Mouse (Mus musculus) MEL-GATA-1-ER (cell line): ENCODE data around the gene Ace.
A peak's percentile ranks its signal among the peaks of the same experiment; 100 is the strongest.

Experiments used
- DNase-seq: peaks from one replicate; pipeline ENCODE4 v3.0.0-alpha.2; 2012; ENCODE audit warnings: low read depth; ENCODE audit errors: extremely low read depth

Gene Ace

DNA sequence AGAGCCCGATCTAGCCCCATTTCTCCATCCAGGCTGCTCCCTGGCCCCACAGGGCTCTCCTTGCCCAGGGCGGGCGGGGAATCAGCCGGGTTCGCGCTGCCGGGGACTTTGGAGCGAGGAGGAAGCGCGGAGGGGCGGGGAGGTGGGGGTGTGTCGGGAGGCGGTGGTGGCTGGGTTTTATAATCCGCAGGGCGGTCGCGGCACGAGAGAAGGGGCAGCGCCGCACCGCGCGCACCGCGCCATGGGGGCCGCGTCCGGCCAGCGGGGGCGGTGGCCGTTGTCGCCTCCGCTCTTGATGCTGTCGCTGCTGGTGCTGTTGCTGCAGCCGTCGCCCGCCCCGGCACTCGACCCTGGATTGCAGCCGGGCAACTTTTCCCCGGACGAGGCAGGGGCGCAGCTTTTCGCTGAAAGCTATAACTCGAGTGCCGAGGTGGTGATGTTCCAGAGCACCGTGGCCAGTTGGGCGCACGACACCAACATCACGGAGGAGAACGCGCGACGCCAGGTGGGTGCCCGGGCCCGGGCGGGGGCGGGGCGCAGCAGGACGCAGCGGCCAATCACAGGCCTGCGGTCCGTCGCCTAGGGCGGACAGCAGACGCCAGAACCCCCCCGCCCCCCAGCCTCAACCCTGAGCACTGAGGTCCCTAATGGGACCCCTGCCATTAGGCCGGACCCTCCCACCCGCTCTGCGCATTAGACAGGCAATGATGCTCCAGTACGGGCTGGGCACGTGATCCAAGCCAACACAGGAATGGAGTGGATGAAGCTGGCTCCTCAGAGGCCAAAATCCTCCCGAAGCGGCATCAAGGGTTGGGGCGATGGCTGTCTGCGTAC lies at the start of gene Ace:
TSS of gene Ace (plus strand) at position 205 of the 834 bp plus-strand sequence.
- no peak for DNase-seq

DNA sequence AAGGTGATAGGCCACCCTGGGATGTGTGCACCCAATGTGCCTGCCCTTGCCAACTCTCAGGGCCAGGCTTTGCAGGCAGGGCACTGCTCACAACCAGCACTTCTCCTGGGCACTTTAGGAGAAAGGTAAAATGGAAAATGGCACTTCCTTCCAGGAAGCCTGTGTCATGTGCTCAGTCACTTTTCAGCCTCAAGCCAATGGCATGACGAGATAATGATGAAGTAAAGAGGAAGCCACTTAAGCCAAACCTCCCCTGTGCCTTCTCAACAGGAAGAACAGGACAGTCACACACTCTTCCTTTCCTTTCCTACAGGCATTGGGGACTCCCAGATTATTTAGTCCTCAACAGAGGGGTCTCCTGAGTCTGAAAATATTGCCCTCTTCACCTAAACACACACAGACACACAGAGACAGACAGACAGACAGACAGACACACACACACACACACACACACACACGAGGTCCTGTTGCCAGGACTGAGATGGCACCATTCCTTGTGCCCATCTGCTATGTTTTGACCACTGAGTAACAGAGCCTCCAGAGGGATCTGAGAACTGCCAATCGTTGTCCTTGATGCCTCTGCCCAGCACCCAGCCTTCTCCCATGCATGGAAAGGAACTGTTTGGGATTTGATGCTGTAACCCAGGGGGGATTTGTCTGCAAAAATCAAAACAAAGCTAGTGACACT lies 47.5 kb upstream of the Ace start:
- DNase-seq, result no peak

DNA sequence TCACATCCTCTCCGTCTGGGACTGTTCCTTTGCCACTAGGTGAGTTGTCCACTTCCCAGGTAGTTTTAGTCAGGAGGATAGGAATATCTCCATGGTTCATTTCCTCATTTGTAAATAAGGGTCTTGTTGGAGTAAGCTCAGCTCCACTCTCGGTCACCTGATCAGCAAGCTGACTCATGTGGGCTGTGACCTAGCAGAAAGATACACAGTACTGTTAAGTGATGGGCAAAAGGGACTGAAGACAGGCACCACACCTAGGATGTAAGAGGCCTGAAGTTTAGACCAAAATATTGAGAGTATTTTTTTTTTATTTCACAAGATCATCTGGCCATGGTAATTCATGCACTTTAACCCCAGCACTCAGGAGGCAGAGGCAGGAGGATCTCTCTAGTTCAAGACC lies 46.9 kb upstream of the Ace start:
- DNase-seq, result no peak

DNA sequence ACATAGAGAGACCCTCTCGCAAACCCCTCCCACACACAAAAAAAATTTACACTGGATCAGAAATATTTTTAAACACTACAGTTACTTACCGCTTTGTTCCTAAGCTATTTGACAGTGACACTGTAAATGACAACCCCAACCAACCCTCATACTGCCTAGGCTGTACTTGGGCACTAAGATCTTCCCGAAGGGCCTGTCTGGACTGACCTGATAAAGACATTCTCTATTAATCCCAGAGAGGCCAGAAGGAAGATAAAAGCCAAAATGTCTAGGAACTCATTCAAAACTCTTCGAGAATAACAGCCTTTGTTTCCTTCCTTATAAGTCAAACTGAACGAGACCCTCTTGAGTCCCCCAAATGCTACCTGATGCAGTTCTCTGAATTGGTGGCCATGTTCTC lies 46.5 kb upstream of the Ace start:
- DNase-seq, result no peak

DNA sequence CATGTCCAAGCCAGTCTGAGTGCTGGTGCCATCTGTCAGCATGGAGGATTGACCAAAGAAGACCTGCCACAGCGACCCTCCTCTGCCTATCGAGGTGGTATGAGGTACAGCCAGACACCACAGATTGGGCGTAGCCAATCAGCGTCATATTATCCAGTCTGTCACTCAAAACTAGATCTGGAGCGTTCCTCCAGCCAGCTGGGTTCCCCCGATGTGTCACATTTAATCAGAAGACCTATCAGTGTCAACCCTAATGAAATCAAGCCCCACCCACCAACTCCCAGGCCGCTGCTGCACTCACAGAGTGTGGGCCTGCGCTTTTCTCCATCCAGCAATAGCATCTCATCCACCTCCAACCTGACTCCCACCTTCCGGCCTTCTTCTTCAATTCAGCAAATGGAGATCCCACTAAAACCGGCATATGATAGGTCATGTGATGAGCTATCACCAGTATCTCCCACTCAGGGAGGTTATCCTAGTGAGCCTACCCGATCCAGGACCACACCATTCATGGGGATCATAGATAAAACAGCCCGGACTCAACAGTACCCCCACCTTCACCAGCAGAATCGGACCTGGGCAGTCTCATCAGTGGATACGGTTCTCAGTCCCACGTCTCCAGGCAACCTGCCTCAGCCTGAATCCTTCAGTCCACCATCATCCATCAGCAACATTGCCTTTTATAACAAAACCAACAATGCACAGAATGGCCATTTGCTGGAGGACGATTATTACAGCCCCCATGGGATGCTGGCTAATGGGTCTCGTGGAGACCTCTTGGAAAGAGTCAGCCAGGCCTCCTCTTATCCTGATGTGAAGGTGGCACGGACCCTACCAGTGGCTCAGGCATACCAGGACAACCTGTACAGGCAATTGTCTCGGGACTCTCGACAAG lies 44.7 kb upstream of the Ace start:
- no peak for DNase-seq

DNA sequence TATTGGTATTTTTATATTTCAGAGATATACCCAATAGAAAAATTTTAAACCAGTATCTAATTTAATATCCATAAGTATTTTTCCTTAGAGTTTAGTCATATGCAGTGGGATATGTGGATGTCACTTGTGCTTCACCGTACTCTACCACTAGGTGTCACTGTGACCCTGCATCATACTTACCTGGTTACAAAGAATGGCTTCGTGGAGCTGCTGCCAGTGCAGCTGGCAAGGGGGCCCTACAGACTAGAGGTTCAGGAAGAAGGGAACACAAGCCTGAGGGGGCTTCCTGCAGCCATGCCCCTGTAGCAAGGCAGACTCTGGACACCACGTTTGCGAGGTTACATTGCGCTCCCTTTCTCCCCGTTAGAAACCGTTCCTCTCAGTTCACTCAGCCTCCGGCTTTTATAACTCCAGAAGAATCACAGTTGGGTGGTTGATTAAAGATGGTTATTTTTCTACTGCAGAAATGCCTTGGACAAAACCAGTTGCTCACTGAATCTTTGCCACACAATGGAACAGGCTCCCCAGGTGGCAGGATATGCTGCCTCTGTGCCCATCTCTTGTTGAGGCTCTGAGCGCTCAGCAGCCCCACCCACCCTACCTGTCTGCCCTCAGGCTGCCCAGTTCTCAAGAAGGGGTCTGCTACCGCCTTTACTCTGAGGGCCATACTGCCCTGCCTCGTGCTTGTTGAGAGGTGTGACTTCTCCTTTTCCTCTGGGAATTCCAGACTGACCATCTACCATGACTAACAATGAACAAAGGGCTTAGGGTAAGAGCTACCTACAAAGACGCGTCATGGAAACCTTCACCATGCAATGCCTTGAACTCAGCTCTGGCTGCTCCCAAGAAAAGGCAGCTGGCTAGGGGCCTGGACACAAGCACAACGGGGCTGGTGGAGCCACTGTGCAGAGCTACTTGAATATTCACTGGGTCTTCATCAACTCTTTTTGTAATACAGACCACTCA lies 40.4 kb upstream of the Ace start:
- DNase-seq, result peak; percentile 53

DNA sequence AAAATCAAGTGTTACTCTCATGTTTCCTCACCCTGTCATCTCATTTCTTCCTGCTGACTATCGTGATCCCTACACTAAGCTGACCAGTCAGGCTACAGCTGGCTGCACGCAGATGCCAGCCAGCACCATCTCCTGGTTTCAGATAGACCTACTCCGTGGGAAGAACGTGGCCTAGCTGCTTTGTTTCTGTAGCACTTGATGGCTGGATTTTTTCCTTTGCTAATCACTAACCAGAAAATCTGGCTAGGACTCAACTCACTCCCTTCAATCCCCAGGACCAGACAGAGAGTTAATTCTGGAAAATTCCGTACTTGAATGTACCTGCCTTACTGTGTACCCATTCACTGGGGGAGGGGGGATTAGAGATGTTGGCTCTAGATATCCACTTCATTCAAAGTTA lies 39.6 kb upstream of the Ace start:
- DNase-seq, result no peak

DNA sequence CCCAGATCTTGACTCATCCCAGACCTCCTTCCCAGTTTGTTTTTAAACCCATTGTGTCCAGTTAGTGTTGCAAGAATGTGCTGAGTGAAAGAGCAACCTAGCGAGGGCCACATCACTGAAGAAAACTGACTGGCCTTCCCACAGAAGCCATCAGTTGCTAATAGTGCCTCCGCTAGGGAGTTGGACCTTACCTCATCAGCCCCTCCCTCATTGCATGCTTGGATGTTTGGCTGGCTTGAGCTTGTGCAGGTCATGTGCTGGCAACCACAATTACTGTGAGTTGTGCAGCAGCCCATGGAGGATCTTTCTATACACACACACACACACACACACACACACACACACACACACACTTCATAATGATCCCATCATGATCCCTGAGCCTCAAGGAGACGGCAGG lies 36.4 kb upstream of the Ace start:
- no peak for DNase-seq

DNA sequence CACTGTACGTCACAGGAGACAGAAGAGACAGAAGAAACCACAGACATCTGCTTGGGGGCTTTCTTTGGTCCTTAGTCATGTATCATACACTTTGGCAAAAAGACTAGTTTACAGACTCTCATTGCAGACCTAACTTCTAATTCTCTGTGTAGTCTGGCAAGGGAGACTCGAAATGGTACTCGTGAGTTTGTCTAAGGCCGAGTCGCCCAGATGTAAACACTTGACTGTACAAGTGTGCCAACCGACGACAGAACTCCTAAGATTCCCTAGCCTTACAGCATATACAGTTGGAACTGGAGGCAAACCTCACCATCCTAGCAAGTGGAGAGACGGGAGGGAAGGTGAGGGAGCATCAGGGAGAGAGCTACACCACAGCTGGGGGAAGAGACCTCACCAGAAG lies 34.0 kb upstream of the Ace start:
- DNase-seq, result no peak

DNA sequence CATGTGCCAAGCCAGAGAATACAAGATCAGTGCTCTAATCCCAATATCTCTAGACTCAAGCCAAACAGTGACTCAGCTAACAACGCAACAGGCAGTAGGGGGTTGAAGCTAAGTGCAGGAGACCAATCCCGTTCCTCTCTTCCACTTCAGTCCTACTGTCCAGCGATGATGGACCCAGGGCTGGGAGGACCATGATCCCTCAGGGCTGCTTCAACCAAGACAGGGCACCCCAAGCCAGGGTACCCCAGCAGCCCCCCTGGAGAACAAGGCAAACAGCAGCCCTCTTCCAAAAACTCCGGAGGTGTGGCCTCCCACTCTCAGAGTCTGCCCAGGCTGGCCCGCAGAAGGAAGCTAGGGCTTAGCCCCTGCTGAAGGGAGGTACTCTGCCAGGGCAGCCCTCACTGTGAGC lies 33.4 kb upstream of the Ace start:
- no peak for DNase-seq

DNA sequence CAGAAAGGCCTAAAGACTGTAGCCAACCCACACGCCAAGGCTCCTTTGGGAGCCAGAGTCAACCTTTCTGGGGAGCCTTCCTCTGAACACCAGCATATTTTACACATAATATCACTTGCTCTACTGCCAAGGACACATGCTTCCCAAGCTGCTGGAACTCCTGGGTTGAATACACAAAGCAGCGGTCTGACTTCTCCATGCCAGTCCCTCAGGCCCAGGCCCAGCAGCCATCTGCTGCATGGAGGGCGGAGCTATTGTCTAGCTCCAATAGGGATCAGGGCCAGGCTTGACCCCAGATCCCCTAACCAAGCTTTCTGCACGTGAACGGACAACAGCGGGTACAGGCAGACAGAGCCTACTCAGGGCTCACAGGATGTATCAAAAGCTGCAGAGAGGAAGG lies 32.9 kb upstream of the Ace start:
- DNase-seq, result no peak

DNA sequence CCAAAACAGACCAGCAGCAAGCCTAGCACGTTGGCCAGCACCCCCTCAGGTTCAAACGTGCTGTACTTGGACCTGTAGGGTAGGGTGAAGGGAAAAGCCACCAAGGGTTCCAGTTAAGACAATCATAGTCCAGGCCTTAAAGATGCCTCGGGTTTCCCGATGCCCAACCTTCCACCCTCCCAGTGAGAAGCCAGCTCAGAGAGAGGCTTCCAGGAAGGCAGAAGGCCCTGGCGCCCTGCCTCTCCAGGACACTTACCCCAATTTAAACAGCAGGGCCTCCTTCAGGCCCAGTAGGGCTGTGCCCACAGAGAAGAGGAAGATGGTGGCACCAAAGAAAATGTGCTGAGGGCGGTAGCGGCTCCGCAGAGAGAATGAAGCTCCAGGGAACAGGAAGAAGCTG lies 32.2 kb upstream of the Ace start:
- no peak for DNase-seq

DNA sequence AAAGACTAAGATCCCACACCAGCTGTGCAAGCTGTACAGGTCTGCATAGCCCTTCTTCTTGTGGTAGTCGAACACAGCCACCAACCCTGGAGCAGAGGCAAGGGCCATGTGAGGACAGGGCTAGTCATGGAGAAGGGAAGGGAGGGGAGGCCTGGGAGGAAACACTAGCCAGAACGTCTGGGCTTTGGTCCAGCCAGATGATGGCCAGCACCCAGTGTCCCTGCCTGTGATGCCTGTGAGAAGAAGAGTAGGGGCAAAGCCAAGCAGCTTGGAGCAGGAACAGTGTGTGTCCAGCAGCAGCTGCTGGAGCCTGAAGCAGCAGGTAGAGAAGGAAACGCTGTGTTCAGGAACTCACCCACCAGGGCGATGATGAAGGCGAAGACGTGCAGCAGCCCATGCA lies 31.5 kb upstream of the Ace start:
- no peak for DNase-seq

DNA sequence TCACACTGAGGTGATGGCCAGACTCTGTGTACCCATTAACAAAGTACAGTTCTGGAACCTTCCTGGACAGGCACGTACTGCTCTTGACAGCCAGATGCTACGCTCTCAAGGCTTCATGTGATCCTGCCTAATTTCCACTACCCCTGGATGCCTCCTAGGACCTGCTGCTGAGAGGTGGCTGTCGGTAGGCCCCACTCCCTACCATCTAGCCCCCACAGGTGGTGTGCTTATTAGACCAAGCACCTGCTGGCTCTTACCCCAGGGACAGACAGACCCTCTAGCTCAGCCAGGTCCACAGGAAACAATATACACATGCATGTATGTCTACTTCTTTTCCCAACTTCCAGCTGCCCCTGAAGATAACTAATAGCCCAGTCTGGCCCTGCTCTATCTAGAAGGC lies 30.8 kb upstream of the Ace start:
- no peak for DNase-seq

DNA sequence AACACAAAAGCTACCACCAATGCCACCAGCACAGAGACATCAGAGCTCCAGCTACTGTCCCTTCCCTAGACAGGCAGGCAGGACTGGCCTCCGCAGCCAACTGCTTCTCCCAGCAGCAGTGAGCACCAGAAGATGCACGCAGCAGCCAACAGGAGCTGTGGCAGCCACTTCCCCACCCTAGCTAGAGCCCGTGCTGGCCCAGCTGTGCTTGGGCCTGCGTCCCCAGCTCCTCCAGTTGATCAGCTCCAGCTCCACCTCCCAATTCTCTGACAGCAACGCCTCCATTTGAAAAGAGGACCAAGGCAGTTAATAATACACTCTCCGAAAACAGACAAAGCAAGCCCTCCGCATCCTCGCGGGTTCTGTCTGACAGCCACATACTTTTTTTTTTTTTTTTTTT lies 29.0 kb upstream of the Ace start:
- DNase-seq, result no peak

DNA sequence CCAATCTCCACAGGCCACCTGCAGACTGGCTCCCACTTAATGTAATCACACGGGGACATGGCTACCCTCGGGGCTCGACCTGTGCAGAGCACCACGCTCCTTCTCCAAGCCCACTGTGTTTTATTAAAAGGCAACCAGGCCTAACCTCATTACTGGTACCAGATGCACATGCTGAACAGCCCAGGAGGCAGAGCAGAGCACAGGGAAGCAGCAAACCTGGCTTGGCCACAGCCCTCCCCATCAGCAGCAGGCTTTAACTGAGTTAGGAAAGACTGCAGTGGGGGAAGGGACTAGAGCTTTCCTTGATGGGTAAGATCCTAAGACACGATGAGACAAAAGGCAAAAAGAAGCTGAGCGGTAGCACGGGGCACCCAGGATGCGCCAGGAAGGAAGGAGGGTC lies 25.8 kb upstream of the Ace start:
- DNase-seq, result no peak

DNA sequence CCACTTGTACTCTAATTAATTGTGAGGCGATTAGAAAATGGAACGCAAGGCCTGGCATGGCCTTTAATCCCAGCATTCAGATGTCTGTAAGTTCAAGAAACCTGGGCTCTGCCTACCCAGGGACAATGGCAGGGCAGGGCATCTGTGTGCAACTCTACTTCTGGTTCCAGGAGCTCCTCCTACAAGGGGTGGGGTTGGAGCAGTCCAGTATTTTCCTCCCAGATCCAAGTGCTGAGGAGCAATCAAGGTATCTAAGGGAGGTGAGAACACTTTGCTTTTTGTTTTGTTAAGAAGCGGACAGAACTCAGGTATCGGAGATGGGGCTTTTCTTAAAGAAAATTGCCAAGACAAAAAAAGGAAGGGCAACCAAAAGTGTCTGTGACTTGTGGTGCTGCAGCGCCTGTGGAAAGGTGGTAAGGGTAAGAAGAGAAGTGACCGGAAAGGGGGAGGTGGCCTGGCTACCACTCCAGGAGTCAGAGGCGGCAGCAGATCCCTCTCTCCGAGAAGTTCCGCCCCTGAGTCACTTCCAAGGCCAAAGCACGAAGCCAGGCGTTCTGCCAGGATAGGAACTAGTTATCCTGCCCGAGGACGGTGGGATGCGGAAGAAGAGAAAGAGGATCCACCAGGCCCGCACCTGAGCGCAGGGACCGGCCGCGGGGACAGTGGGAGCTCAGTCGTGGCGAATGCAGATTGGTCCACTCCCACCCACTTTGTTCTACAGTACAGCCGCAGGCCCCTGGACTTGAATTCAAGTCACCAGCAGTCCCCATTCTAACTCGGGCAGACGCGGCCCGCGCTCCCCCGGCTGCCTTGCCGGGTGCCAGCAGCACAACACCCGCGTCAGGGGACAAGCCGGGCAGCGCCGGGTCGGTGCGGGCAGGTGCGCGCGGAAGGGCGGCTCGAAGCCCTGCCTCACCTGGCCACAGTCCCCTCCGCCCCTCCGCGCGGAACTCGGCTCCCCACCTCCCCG lies 24.3 kb upstream of the Ace start:
- DNase-seq, result no peak

DNA sequence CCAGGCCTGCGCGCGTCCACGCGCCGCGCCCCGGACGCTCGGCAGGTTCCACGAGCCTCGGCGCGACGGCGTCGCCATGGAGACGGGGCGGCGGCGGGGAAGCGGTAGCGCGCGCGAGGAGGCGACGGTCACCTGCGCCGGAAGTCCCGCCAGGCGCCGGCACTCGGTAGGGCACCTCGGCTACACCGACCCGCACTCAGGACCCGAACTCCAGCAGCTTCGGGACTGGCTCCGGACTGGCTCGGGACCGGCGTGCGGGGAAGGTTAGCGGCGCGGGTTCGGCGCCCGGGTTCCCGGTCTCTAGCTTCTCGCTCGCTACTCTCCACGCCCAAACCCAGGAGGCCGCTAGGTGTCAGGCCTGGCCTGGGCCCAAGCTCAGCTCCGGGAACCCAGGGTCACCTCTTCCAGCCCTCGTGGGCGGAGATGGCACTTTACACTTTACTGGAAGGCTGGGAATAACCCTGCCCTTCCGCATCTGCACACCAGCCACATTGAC lies 23.6 kb upstream of the Ace start:
- no peak for DNase-seq
